Mouse (Mus musculus) embryonic facial prominence, embryonic 15.5 days (tissue): Measurements from ENCODE around the gene Ccdc157. TPM values are rescaled to one million over a fixed set of nuclear protein-coding genes. Genes with fewer than 3 reads are reported as not detected.
A peak's percentile ranks its signal among the peaks of the same experiment; 100 is the strongest.

Source experiments
- microRNA-seq: library from miRNA; unstranded; fragments of <30 nt; microRNA quantifications from one replicate; pipeline ENCODE4, GENCODE M21; 2016; ENCODE audit warnings: borderline number of aligned reads
- polyA plus RNA-seq: library from polyadenylated mRNA; unstranded; fragments of >200 nt; fragmentation: Nextera tagmentation; extraction: Ambion mirVana; gene quantifications from 2 replicates; pipeline ENCODE4 v1.2.1, GENCODE M21; 2015

Gene Ccdc157
- polyA plus RNA-seq, 1 experiment from 2014 or later = 16.6 TPM

Small RNAs within 50 kb of the gene (microRNA-seq; reads per million reads assigned to microRNA genes)
- gene Mir3060 = 3.6 reads per million, percentile 16 among the genes with 10 or more reads in this experiment

Other genes starting within 250 kb of the Ccdc157 start
- gene Slc35e4, start 245.6 kb downstream of the Ccdc157 start, polyA plus RNA-seq = 9.4 and 9.9 TPM in 2 replicates
- 48.5 and 55.9 TPM in 2 replicates for gene Tcn2, start 228.1 kb downstream of the Ccdc157 start, polyA plus RNA-seq
- gene Pes1, start 196.3 kb downstream of the Ccdc157 start, polyA plus RNA-seq = 72.7 and 72.9 TPM in 2 replicates
- 0.24 and 0.37 TPM in 2 replicates for gene 4930556J24Rik, start 183.5 kb downstream of the Ccdc157 start, polyA plus RNA-seq
- gene Gal3st1, start 176.7 kb downstream of the Ccdc157 start, polyA plus RNA-seq = 2.4 and 3.7 TPM in 2 replicates
- gene Sec14l4, start 128.8 kb downstream of the Ccdc157 start, polyA plus RNA-seq = 0.81 and 0.94 TPM in 2 replicates
- 9.1 and 16.1 TPM in 2 replicates for gene Sec14l3, start 95.5 kb downstream of the Ccdc157 start, polyA plus RNA-seq
- gene Mtfp1, start 64.8 kb downstream of the Ccdc157 start, polyA plus RNA-seq = 5.6 and 5.9 TPM in 2 replicates
- 3.8 and 4.7 TPM in 2 replicates for gene Sec14l2, start 36.9 kb downstream of the Ccdc157 start, polyA plus RNA-seq
- gene Rnf215, start 25.1 kb downstream of the Ccdc157 start, polyA plus RNA-seq = 38.2 and 39.7 TPM in 2 replicates
- gene Sf3a1, start 57 bp upstream of the Ccdc157 start, polyA plus RNA-seq = 50.5 and 57.7 TPM in 2 replicates
- gene Tbc1d10a, start 26.5 kb upstream of the Ccdc157 start, polyA plus RNA-seq = 56.1 and 56.2 TPM in 2 replicates
- 13.1 and 14.0 TPM in 2 replicates for gene Castor1, start 57.9 kb upstream of the Ccdc157 start, polyA plus RNA-seq
- 0.20 and 0.21 TPM in 2 replicates for gene Osm, start 76.1 kb upstream of the Ccdc157 start, polyA plus RNA-seq
- 0.32 and 0.67 TPM in 2 replicates for gene Lif, start 97.3 kb upstream of the Ccdc157 start, polyA plus RNA-seq